Mouse (Mus musculus) lung, embryonic 15.5 days (tissue): Measurements from ENCODE around the gene Fbxl13. TPM values are rescaled to one million over a fixed set of nuclear protein-coding genes. Genes with fewer than 3 reads are reported as not detected.

ENCODE experiments used
- ATAC-seq: fragments of 200-750 bp; cut with Nextera tagmentation; 2 replicates; pipeline ENCODE4 v1.8.0; 2017; ENCODE audit warnings: moderate number of reproducible peaks, borderline replicate concordance; ENCODE audit not compliant: low FRiP score, low TSS enrichment; ENCODE audit errors: extremely low read depth
- H3K27ac ChIP-seq: fragments of 300-500 bp; sonication (generic); 2 replicates; pipeline ENCODE4 v1.5.1; 2015; ENCODE audit warnings: moderate library complexity, mild to moderate bottlenecking, inconsistent platforms
- H3K27me3 ChIP-seq: fragments of 300-500 bp; sonication (generic); 2 replicates; pipeline ENCODE4 v1.6.1; 2015; ENCODE audit warnings: inconsistent platforms
- H3K36me3 ChIP-seq: fragments of 300-500 bp; sonication (generic); 2 replicates; pipeline ENCODE4 v1.6.1; 2015; ENCODE audit warnings: inconsistent platforms
- H3K4me1 ChIP-seq: fragments of 300-500 bp; sonication (generic); 2 replicates; pipeline ENCODE4 v1.6.1; 2015; ENCODE audit warnings: inconsistent platforms
- H3K4me2 ChIP-seq: fragments of 300-500 bp; sonication (generic); 2 replicates; pipeline ENCODE4 v1.6.1; 2015; ENCODE audit warnings: inconsistent platforms, mild to moderate bottlenecking, moderate library complexity
- H3K4me3 ChIP-seq: fragments of 300-500 bp; sonication (generic); 2 replicates; pipeline ENCODE4 v1.5.1; 2015; ENCODE audit warnings: mild to moderate bottlenecking, inconsistent platforms
- H3K9ac ChIP-seq: fragments of 300-500 bp; sonication (generic); 2 replicates; pipeline ENCODE4 v1.6.1; 2015; ENCODE audit warnings: inconsistent platforms
- H3K9me3 ChIP-seq: fragments of 300-500 bp; sonication (generic); 2 replicates; pipeline ENCODE4 v1.6.1; 2016; ENCODE audit warnings: inconsistent platforms
- WGBS: fragments of 180-500 bp; shearing (Covaris S2); methylation state at CpG from one replicate; pipeline ENCODE4 v1.1.7; 2015; 5-methylcytosine and 5-hydroxymethylcytosine counted together
- polyA plus RNA-seq: library from polyadenylated mRNA; unstranded; fragments of >200 nt; fragmentation: Nextera tagmentation; extraction: Ambion mirVana; gene quantifications from 2 replicates; pipeline ENCODE4 v1.2.1, GENCODE M21; 2015

Fbxl13 gene
- polyA plus RNA-seq = 0.72 and 0.91 TPM in 2 replicates

DNA sequence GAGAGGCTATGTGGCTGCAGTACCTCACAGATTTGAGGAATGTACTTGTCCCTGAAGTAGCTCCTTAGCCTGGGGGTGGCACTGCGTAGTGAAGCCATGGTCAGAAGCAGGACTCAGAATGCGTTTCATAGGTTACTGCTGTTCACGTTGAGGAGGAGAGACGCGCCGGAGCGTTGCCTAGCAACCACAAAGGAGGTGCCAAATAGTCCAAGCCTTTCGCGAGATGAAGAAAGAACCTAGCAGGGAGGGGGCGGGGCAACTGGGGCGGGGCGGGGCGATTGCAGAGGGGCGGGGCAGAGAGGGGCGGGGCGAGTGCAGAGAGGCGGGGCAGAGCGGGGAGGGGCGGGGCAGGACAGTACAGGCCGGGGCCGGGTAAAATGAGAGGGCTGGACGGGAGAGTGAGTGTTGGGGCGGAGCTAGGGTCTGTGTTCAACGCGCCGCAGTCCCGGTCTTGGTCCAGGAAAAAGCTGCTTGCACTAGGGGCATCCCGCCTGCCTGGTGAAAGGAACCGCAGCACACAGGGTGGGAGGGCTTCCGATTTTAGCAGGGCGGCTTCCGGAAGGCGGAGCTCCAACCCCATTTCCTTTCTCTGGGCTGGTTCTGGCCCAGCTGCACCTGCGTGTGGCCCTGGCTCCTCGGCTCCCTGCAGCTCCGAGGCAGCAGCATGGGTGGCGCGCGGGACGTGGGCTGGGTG is at the start of gene Fbxl13, which contains the start of gene Armc10:
Gene Fbxl13, minus strand, starts transcription at position 196 of the 694 bp plus-strand sequence.
Gene Armc10, plus strand, starts transcription at position 375 of the 694 bp plus-strand sequence.
- peak; percentile 97 for ATAC-seq
- peaks cover 20% of the 10 kb centered on the region for H3K36me3 ChIP-seq
- no peaks in the 10 kb centered on the region for H3K27me3 ChIP-seq
- peak within 1 kb of the TSS; percentile 78 for H3K4me3 ChIP-seq
- H3K4me1 ChIP-seq = peaks cover 12% of the 10 kb centered on the region
- peak within 1 kb of the TSS; percentile 90 for H3K27ac ChIP-seq
- H3K9me3 ChIP-seq = no peaks in the 10 kb centered on the region
- peak within 1 kb of the TSS; percentile 68 for H3K9ac ChIP-seq
- peak within 1 kb of the TSS; percentile 77 for H3K4me2 ChIP-seq
- WGBS = under 1% methylated on average over 37 of the region's 40 CpGs

DNA sequence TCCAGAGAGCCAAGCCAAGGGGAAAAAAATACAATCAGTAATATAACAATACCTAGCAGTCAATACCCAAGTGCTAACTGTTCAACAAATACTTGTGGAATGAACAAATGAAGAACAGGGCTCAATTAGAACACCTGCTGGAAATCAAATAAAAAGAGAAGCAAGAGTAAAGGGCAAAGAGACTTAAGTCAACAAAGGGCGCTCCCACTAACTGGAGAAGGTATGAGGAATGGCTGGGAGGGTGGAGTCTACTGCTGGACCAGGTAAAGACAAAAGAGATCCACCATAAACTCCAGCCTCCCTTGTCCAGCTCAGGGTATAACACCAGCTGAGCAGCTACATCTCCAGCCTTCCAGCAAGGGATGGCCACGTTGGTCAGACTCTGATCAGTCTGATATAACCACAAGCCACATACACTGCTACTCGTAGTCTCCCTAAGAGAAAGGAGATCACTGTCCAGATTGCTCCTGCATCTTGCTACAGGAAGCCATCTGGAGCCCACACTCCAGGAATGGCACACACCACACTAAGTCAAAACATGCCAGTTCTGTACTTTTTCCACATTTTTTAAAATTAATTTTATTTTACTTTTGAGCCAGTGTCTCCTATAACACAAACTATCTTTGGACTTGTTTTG is 49.5 kb upstream of the Fbxl13 start:
- WGBS = 60% methylated on average over 3 of the region's 3 CpGs
- Histone ChIP-seq H3K27ac (peak overlapping the region; percentile 63), H3K9me3 (no peaks in the 10 kb centered on the region), H3K4me3 (no peak overlapping the region), H3K27me3 (no peaks in the 10 kb centered on the region), H3K4me1 (0 out of 2 replicates have a peak, but pooled peaks cover 13% of the 10 kb centered on the region), H3K4me2 (no peak overlapping the region), H3K9ac (no peak overlapping the region), H3K36me3 (no peaks in the 10 kb centered on the region)
- no peak; the same call in 1 of the 2 replicates for ATAC-seq

DNA sequence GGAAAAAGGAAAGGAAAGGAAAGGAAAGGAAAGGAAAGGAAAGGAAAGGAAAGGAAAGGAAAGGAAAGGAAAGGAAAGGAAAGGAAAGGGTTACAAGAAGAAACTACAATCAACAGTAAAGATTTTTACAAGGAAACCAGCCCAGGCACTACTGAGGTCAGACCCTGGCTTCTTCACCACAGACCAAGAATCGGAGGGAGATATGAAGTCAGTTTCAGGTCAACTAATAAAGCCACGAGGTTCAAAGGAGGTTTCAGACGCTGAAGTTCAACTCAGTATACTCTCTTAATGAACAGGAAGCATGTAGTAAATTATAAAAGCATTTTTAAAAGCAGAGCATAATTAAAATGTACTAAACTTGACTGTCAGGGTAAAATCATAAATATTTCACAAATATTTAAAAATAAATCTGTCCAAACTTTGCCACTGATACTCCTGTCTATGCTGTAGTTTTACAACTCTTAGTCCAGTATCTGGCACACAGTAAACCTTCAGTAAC is 48.0 kb upstream of the Fbxl13 start:
- Histone ChIP-seq H3K9ac (no peak overlapping the region), H3K9me3 (no peaks in the 10 kb centered on the region), H3K27ac (no peak overlapping the region), H3K36me3 (no peaks in the 10 kb centered on the region), H3K4me3 (no peak overlapping the region), H3K27me3 (no peaks in the 10 kb centered on the region), H3K4me1 (0 out of 2 replicates have a peak, but pooled peaks cover 13% of the 10 kb centered on the region), H3K4me2 (no peak overlapping the region)
- no peak for ATAC-seq
- WGBS = 52% methylated on average over 3 of the region's 3 CpGs

DNA sequence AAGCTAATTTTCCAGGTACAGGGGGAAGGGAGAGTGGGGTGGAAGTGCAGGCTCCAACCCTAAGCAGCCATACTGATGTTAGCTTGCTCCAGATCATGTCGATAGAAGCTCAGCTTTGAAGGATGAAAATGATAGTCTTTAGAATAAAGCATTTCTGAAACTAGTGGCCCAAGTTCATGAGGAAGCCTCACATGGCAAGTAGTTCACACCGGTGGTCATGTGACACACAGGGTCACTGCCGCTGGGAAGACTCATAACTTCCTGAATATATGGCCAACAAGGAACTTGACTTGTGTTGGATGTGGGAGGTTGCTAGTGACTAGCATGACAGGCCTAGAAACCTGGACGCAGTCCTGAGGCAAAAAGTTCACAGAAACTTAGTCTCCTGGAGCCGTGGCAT is 46.8 kb upstream of the Fbxl13 start:
- H3K27me3 ChIP-seq = no peaks in the 10 kb centered on the region
- no peaks in the 10 kb centered on the region for H3K9me3 ChIP-seq
- H3K4me3 ChIP-seq = no peak overlapping the region
- no peaks in the 10 kb centered on the region for H3K36me3 ChIP-seq
- 0 out of 2 replicates have a peak, but pooled peaks cover 13% of the 10 kb centered on the region for H3K4me1 ChIP-seq
- H3K27ac ChIP-seq = no peak overlapping the region
- WGBS = 85% methylated on average over 5 of the region's 5 CpGs
- no peak overlapping the region for H3K4me2 ChIP-seq
- H3K9ac ChIP-seq = no peak overlapping the region
- ATAC-seq = no peak

DNA sequence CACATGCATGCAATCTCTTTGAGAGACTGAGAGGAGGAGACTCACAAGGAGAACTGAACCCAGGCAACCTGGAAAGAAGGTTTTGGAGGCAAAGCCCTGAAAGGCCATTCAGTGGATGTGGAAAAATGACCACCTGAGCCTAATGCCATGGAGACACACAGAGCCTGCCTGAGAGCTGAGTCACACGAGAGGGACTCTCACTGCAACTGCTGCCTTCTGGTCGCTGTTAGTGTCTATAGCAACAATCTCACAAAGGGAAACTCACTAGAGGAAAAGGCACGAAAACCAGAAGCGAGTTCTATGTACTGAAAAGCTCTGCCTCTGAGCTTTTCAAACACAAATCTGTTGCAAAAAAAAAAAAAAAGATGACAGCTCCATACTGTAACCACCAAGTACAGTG is 41.6 kb upstream of the Fbxl13 start:
- no peak overlapping the region for H3K27ac ChIP-seq
- 55% methylated on average over 4 of the region's 4 CpGs for WGBS

DNA sequence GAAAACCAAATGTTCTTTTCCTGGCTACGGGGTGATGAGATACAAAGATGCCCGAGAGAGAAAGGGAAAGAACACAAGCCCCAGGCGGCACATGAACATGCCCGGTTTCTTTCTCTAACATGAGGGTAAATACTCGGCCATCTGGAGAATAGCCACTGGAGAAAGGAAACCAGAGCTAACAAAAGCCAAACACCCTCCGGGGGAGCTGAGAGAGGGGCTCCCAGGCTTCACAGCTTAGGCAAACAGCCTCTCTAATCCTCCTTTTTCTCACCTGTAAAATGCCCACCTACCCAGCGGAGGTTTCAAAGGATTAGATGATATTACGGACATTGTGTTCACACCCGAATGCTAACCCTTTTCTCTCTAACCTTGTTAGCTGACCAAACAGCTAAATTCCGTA is 39.6 kb upstream of the Fbxl13 start:
- H3K9ac ChIP-seq = no peak overlapping the region
- no peaks in the 10 kb centered on the region for H3K27me3 ChIP-seq
- no peak overlapping the region for H3K4me3 ChIP-seq
- H3K27ac ChIP-seq = no peak overlapping the region
- no peak overlapping the region for H3K4me2 ChIP-seq
- no peaks in the 10 kb centered on the region for H3K36me3 ChIP-seq
- WGBS = 67% methylated on average over 10 of the region's 10 CpGs
- H3K9me3 ChIP-seq = no peaks in the 10 kb centered on the region
- no peaks in the 10 kb centered on the region for H3K4me1 ChIP-seq
- no peak for ATAC-seq

More for the DNA sequence above, 41.6 kb upstream of the Fbxl13 start:
- Histone ChIP-seq H3K36me3 (no peaks in the 10 kb centered on the region), H3K9me3 (no peaks in the 10 kb centered on the region), H3K27me3 (no peaks in the 10 kb centered on the region), H3K4me3 (no peak overlapping the region), H3K4me1 (no peaks in the 10 kb centered on the region), H3K9ac (no peak overlapping the region), H3K4me2 (no peak overlapping the region)
- no peak for ATAC-seq

DNA sequence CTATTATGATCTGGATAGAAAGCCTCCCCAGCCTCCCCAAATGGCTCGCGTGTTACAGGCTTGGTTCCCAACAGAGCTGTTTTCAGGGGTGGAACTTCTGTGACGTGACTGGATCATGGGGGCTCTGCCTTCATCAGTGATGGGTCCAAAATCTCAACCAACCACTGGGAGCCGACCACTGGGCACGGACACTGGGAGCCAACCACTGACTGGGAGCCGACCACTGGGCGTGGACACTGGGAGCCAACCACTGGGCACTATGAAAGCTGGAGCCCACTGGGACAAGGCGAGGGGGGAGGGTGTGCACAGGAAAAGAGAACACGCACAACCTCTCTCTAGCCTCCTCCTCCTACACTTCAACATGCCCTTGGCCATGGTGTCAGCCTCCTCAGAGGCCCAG is 38.4 kb upstream of the Fbxl13 start:
- WGBS = 93% methylated on average over 9 of the region's 9 CpGs
- Histone ChIP-seq H3K9ac (no peak overlapping the region), H3K9me3 (no peaks in the 10 kb centered on the region), H3K36me3 (no peaks in the 10 kb centered on the region), H3K27ac (no peak overlapping the region), H3K4me2 (no peak overlapping the region), H3K4me3 (no peak overlapping the region), H3K4me1 (no peaks in the 10 kb centered on the region), H3K27me3 (no peaks in the 10 kb centered on the region)
- ATAC-seq = no peak

DNA sequence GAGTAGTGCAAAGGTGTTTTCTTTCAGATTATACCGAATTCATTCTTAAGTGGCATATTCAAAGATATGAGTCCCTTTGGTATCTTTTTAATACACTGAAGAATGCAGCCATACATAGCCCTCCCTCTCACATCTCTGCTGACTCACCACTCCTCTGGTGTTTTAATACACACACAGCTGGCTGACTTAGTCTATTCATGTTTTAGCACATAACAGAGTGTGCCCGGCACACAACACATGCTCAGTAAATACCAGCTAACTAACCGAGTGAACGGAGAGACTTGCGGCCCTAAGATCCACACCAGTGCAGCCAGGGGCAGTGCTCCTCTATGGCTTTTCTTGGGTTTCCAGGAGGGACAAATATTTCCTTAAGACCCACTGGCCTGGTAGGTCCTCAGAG is 35.5 kb upstream of the Fbxl13 start:
- H3K9ac ChIP-seq = no peak overlapping the region
- ATAC-seq = no peak
- no peak overlapping the region for H3K4me2 ChIP-seq

DNA sequence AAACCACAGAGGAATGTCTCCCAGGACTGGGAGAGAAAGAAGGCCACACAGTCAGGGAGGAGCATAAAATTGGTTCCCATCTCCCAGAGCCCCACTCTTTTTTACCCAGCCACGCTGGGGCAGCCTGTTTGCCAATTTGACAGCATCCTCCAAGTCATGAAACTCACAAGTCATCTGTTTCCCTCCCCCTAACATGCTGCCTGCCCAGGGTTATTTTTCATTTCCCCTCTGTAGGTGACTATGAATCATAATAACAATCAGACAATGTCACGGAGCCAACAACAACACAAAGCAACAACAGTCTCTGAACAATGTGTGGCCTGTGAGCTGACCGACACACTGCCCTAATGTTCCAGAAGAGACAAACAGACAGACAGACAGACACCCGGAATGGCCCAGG is 34.6 kb upstream of the Fbxl13 start:
- no peaks in the 10 kb centered on the region for H3K4me1 ChIP-seq
- H3K27ac ChIP-seq = no peak overlapping the region
- H3K4me2 ChIP-seq = no peak overlapping the region
- no peaks in the 10 kb centered on the region for H3K9me3 ChIP-seq
- H3K9ac ChIP-seq = no peak overlapping the region
- H3K36me3 ChIP-seq = peaks cover 5% of the 10 kb centered on the region; the same call in 1 of the 2 replicates
- no peak for ATAC-seq
- H3K27me3 ChIP-seq = no peaks in the 10 kb centered on the region
- 67% methylated on average over 4 of the region's 4 CpGs for WGBS
- H3K4me3 ChIP-seq = no peak overlapping the region

More for the DNA sequence above, 35.5 kb upstream of the Fbxl13 start:
- Histone ChIP-seq H3K4me1 (no peaks in the 10 kb centered on the region), H3K36me3 (no peaks in the 10 kb centered on the region; the same call in 1 of the 2 replicates), H3K9me3 (no peaks in the 10 kb centered on the region), H3K27me3 (no peaks in the 10 kb centered on the region), H3K27ac (no peak overlapping the region), H3K4me3 (no peak overlapping the region)
- 73% methylated on average over 5 of the region's 5 CpGs for WGBS

DNA sequence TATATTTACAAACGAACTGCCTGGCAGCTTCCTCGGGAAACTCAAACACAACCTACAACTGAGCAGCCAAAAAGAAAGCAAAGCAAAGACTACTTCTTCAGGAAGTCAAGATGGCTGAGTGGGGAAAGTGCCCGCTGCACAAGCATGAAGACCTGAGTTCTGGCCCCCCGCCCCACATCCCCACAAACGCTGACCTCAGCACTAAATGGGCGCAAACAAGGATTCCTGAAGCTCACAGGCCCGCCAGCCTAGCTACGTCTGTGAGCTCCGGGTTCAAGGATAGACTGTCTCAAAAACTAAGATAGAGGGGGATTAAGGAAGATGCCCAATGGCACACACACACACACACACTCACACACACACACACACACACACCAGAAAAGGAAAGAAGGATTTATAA is 32.9 kb upstream of the Fbxl13 start:
- Histone ChIP-seq H3K27me3 (no peaks in the 10 kb centered on the region), H3K4me1 (peaks cover 1% of the 10 kb centered on the region; the same call in 1 of the 2 replicates), H3K27ac (no peak overlapping the region), H3K9me3 (no peaks in the 10 kb centered on the region), H3K4me2 (no peak overlapping the region), H3K36me3 (peaks cover 5% of the 10 kb centered on the region; the same call in 1 of the 2 replicates), H3K9ac (no peak overlapping the region), H3K4me3 (no peak overlapping the region)
- no peak for ATAC-seq
- 85% methylated on average over 9 of the region's 9 CpGs for WGBS

DNA sequence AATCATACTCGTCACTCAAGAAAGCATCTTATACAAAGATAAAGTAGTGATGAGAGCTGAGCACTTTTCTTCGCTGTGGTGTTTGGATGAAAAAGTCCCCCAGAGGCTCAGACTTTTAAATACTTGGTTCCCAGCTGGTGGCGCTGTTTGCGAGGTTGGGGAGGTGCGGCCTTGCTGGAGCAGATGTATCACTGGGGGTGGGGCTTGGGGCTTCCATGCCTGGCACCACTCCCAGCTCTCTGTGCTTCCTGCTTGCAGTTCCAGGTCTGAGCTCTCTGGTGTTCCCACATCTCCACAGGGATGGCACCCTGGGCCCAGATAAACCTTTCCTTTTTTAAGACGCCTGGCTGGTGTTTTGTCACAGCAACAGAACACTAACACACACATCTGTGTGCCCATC is 32.5 kb upstream of the Fbxl13 start:
- no peak overlapping the region for H3K9ac ChIP-seq
- H3K4me2 ChIP-seq = no peak overlapping the region
- H3K4me3 ChIP-seq = no peak overlapping the region
- peaks cover 5% of the 10 kb centered on the region; the same call in 1 of the 2 replicates for H3K4me1 ChIP-seq
- H3K27me3 ChIP-seq = no peaks in the 10 kb centered on the region
- no peaks in the 10 kb centered on the region for H3K9me3 ChIP-seq
- ATAC-seq = no peak
- H3K27ac ChIP-seq = no peak overlapping the region
- 90% methylated on average over 6 of the region's 6 CpGs for WGBS
- H3K36me3 ChIP-seq = peaks cover 5% of the 10 kb centered on the region; the same call in 1 of the 2 replicates

DNA sequence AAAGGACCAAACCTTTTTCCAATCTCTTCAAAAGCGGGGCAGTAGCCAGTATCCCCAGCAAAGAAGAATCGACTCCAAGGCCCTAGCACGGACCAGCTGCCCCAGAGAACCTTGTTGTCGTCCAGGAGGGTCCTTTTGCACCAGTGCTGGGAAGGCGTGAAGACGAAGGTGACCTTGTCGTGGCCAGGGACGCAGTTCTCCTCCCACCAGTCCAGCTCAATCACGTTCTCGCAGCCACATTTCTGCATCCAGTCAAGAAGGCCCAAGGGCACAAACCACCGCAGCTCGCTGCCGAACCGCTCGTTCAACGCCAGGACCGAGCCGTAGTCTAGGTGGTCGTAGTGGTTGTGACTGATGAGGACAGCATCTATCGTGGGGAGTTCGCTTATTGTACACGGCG is 30.1 kb upstream of the Fbxl13 start:
- Histone ChIP-seq H3K9me3 (no peaks in the 10 kb centered on the region), H3K4me3 (no peak overlapping the region), H3K9ac (no peak overlapping the region), H3K4me1 (peaks cover 5% of the 10 kb centered on the region; the same call in 1 of the 2 replicates), H3K36me3 (peaks cover 5% of the 10 kb centered on the region; the same call in 1 of the 2 replicates), H3K27ac (no peak overlapping the region), H3K4me2 (no peak overlapping the region), H3K27me3 (no peaks in the 10 kb centered on the region)
- ATAC-seq = no peak
- WGBS = 89% methylated on average over 23 of the region's 23 CpGs
